Mouse (Mus musculus): ENCODE data around the gene Atcay.

Gene Atcay

DNA sequence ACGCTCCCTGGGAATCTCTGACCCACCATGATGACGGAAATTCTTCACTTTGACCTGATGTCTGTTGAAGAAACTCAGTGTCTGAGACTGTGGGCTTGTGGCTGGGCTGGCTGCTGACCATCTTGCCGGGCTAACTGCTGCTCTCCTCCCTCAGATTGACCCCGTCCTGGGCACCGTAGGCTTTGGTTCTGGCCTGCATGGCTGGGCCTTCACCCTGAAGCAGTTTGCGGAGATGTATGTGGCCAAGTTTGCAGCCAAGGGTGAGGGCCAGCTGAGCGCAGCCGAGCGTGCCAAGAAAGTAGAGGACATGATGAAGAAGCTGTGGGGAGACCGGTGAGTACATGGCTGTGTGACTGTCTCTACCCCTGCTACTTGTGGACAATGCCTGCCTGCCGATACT is 51.7 kb downstream of the Atcay start:
- DNase-seq: no peak

DNA sequence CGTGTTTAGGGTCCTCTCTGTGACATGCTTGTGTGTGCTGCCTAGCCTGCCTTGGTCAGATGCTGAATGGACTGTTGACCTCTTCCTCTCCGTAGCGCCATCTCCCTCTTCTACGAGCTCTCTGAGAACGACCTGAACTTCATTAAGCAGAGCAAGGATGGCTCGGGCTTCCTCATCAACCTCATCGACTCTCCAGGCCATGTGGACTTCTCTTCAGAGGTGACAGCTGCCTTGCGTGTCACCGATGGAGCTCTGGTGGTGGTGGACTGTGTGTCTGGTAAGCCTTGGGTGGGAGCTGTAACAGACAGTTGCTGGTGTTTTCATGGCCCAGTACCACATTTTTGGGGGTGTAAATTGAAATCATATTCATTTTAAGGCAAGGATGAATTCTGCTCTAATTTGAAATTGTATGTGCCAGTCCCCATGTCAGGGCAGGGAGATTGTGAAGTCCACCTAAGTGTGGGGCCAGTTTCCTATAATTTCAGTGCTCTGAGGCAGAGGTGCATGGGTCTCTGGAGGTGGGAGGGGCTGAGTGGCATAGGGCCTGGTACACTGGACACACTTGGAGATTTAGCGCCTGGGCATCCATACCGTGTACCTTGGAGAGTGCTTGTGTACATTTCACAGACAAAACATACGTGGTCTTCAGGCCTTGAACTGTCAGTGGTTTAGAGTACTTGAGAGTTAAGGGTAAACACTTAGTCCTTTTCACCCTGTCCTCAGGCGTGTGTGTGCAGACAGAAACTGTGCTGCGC is 52.5 kb downstream of the Atcay start:
- DNase-seq: no peak

DNA sequence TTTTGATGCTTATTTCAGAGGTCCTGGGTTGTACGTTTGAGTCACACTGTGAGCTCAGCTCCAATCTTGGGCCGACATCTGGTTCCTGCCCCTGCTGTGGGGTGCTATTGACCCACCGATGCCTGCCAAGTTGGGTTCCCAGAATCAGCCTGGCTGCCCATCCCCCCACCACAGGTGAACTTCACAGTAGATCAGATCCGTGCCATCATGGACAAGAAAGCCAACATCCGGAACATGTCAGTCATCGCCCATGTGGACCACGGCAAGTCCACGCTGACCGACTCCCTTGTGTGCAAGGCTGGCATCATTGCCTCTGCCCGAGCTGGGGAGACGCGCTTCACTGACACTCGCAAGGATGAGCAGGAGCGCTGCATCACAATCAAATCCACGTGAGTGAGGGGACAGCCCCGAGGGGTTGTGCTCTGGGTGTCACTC is 53.1 kb downstream of the Atcay start:
- peak; percentile 70 to 75 for DNase-seq

DNA sequence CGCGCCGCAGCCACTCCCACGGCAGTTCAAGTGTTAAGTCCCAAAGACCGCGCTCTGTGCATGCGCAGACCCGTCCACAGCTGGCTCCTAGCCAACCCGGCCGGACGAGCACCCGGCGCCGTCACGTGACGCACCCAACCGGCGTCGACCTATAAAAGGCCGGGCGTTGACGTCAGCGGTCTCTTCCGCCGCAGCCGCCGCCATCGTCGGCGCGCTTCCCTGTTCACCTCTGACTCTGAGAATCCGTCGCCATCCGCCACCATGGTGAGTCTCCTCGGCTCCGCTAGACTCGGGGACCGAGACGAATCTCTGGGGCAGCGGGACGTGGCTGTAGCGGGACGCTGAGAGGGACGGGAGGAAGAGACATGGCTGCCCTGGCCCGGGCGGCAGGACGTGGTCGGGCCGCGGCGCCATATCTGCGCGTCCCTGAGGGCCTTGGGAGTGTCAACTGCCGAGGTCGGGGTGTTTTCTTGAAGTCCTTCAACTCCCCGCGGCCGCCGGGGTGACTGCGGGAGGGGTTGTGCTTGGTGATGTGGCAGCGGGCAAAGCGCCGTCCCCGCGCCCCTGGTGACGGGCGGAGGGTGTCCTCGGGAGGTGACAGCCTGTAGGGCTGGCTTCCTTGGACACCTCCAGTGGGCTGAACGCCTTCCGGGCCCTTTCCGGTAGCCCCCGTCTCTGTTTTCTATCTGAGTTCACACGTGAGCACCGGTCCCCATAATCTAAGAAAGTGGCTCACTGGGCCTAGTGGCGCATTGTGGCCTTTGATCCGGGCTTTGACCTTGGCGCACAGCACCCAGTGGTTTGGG is 54.0 kb downstream of the Atcay start, which contains the start of gene Eef2:
TSS of gene Eef2 (plus strand) at position 166 of the 806 bp plus-strand sequence.
- peak; percentile 100 for DNase-seq

DNA sequence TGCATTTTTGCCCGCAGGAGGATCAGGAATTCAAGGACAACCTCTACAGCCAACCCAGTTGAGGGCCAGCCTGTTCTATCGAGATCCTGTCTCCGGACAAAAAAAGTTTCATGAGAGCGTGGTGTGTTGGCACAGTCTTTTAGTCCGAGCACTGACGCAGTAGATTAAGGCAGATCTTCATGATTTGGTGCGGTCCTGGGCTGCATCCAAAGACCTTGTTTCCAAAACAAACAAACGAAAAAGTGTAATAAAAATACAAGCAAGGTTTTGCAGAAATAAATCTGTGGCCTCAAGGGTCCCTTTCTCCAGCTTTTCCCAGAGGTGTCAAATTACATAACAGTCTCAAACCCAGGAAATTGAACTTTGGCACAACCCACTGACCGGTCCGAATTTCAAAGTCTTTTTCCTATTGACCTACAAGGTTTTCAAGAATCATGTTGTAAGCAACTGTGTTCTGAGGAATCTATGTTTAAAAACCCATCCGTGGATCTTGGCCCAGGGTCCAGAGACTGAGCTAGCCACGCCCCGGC is 54.6 kb downstream of the Atcay start:
- DNase-seq: peak in 1 of 2 experiments; percentile 54

DNA sequence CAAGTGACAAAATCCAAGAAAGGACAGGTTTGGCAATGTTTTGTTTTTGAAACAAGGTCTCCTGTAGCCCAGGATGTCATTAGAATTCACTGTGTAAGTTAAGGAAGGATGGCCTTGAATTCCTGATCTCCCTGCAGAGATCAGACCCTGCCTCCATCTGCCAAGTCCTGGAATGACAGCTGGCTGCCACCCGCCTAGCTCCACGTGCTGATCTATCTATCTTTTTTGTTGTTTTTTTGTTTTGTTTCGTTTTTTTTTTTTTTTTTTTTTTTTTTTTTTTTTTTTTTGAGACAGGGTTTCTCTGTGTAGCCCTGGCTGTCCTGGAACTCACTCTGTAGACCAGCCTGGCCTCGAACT is 55.3 kb downstream of the Atcay start:
- peak; percentile 78 to 79 for DNase-seq

DNA sequence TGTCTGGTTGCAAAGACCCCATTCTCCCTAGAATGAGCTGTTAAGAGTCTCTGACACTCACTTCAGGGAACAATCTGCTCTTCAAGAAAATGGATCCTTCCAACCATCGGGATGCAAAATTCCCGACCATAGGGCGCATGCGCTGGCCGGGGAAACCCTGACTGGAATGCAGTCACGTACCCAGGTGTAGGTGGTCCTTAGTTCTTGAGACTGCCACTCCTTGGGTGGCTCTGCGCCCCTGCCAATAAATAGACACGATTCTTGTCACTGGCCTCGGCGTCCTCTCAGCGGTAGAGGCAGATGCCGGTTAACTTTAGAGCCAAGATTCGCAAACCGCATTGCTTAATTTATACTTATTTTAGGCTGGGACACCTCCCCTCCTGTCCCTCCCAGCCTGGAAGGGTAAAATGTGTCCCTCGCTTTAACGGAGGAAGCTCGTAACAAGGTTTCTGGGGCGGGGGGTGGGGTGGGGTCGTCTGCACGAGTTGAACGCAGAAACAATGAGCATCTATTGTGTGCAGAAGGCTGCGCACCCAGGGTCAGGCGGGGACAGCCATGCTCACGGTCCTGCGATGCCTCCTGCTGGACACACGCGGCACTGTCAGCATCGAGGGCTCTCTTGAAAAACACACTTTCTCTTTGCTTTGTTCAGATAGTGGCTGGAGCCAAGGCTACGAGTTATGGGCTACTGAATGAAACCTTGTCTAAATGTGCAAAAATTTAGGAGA is 55.9 kb downstream of the Atcay start:
- DNase-seq: peak; percentile 96 to 97

DNA sequence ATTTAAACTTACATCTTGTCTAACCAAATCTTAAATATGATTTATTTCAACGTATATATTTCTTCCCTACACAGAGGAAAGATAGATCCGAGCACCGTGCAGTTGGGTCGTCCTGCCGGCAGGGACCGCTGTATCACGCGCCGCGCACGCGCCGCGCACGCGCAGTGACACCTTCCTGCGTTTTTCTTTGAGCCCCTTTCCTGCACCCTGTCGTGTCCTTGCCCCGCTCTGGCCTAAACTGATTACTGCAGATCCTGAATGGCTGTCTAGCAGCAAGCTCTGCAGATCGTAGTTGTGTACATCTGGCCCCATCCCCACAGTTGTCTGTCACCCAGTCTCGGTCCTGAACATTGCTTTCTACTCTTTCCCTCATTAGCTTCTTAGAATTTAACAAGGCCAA is 57.5 kb downstream of the Atcay start:
- DNase-seq: peak; percentile 91 to 92

DNA sequence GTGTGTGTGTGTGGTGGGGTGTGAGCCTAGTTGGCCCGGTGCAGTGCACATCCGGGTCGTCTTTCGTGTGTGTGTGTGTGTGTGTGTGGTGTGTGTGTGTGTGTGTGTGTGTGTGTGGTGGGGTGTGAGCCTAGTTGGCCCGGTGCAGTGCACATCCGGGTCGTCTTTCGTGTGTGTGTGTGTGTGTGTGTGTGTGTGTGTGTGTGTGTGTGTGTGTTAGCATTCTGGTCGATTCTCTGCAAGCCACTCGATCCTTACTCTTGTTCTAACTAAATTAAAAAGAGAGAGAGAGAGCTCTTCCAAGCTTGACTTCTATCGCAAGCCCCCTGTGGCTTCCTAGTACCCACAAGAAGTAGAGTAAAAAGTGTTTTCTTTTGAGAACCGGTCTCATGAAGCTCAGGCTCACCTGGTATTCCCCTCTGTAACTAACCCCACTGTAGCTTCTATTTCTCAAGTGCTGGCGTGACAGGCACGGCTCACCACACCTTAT is 61.2 kb downstream of the Atcay start:
- DNase-seq: peak in 1 of 2 experiments; percentile 51

DNA sequence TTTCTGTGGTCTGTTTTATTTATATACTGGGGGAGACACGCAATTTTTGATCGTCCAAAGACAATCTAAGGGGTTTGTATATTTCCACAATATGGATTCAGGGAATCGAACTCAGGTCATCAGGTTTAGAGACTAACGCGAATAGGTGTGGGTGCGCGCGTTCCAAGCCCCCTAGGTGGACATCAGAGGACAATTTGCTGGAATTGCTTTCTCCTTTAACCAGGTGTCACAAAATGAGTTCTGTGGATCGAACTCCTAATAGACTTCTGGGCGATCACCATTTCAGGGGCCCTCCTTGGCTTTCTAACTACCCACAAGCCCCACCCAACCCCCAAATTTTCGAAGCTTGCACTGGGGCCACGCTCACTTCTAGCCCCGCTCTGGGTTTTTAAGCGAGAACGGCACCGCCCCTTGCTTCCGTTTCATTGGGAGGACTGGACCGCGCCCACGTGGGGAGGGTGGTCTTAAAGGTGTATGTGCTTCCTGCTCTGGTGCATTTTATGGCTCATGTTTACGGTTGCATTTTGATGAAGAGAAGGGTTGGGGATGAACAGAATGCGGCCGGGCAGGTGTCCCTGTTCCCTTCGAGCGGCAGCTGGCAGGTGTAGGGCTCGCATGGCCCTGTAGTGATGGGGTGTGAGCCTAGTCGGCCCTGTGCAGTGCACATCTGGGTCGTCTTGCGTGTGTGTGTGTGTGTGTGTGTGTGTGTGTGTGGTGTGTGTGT is 62.0 kb downstream of the Atcay start:
- peak; percentile 89 to 91 for DNase-seq

DNA sequence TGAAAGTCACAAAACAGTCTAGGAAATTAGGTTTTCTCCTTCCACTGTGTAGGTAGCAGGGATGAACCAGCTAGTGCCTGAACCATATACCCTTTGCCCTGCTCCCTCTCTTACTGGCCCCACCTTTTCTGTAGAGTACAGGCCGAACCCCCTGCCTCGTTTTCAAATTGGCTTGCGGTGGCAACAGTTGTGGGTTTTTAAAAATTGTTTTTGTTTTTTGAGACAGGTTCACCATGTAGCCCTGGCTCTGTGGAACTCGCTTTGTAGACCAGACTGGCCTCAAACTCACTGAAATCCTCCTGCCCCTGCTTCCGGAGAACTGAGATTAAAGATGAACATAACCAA is 62.6 kb downstream of the Atcay start:
- DNase-seq: peak in 1 of 2 experiments; percentile 64

DNA sequence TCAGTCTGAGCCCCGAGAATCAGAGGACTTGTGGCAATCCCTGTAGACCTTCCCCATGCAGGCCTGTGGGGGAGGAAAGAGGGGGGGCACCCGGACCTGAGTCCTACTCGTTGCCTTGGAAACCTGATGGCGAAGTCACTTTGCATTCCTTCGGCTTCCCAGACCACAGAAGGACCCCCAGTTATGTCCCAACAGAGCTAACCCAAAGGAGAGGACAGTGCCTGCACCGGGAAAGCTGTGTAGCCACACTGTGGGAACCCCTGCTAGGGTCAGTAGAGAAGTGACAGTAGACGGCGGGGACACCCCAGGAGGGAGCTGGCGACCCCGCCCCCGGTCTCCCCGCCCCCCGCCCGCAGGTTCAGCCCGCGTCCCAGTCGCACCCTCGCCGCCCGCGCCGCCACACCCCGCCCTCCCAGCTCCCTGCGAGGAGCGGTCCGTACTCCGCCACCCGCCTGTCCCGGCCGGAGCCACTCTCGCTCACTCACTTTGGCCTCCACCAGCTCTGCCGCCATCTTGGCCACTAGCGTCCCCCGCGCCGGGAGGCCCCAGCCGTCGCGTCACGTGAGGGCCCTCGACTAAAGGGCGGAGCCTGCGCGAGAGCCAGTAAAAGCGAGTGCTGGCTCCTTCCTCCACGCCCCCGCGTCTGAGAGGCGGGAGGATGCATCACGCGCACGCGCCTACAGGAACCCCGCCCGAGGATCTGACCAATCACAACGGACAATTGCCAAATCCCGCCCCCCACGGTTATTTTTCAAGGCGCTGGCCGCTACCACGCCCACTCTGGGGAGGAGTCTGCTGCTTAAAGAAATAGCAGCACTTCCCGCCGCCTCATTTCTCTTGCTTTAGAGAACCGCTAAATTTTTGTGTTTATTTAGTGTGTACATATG is 63.2 kb downstream of the Atcay start, which contains the start of gene Pias4:
TSS of gene Pias4 (minus strand) at position 724 of the 887 bp plus-strand sequence.
- DNase-seq: peak; percentile 100

DNA sequence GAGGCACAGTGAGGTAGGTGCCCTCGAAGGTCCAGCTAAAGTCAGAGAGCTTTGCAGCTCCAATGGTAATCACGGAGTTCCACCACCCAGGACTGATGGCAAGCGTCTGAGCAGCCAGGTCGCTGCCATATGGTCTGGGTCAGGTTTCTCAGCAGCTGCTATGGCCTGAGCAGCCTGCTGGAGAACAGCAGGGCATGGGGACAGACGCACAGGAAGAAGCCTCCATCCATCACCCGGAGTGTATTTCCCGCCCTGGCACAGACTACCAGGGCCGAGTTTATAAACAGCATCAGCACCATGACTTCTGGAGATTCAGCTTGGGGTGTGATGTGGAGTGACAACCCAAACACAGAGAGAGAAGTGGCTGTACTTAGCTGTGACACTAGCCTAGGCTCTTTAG is 65.5 kb downstream of the Atcay start:
- peak in 1 of 2 experiments; percentile 55 for DNase-seq

DNA sequence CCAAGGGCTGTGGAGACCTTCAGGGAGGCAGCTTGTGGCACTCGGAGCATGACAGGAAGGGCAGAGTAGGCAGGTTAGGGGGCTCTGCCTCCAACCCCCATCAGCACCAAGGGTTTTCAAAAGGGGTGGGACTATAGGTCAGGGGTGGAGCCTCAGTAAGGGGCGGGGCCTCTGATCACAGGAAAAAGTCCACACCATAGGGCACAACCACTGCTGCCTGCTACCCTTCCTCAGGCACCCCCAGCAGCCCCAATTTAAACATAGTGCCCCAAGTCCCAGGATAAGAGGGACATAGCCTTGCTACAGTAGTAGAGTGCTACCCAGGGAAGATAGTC is 68.3 kb downstream of the Atcay start:
- DNase-seq: no peak

DNA sequence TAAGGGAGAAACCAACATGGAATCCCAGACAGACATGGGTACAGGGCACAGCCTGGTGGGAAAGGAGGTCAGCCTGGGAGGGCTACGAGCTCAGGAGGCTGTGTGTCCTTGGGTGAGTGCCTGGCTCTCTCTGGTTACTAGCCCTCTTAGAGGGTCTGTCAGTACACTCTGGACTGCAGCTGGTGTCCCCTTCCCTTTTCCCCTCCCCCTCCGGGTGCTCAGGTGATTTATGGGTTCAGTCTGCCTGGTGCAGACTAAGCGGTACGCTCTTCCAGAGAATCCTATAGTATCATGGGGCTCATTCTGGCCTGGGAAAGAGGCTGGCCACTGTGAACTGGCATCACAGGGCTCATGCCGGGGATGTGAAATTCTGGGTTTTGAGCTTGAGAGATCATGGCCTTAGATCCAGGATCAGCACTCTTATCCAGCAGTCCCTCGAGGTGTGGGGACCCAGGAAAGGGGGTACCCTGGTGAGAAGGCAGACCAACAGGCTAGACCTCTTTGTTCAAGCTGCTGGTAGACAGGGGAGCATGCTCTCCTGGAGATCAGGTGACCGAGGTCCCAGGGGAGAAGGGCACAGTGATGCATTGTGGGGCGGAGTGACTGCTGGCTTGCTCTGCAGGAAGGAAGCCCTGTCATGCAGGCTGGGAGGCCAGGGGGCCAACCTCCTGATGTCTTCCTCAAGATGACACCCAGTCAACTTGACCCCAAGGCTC is 68.9 kb downstream of the Atcay start:
- DNase-seq: no peak

DNA sequence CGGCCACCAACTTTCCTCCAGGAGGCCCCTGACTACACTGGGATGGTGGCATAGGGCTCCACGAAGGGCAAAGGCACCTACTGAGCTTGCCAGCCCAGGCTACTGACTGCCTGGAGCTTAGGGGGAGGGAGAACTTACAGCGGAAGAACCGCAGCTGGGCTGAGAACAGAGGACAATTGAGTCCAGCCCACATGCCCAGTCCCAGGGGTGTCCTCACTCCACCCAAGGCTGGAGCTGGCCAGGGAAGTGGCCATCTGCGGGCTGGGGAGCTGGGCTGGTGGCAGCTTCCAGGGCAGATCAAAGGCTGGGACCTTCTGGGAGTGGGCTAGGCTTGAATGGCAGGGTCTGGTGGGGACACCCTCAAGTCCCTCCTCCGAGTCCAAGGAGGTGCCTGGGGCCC is 75.9 kb downstream of the Atcay start:
- no peak for DNase-seq
